Mouse (Mus musculus) megakaryocyte, embryonic 14.5 days (primary cell): ENCODE results near the gene AI854703.

ENCODE experiments used
- FLI1 ChIP-seq: IDR thresholded peaks from 2 replicates; pipeline ENCODE4 v1.6.1; 2012; ENCODE audit warnings: low read length, inconsistent platforms, mixed read lengths
- GATA1 ChIP-seq: IDR thresholded peaks from 3 replicates; pipeline ENCODE4 v1.6.1; 2012; ENCODE audit warnings: mixed read lengths, low read length, inconsistent platforms, borderline replicate concordance

DNA sequence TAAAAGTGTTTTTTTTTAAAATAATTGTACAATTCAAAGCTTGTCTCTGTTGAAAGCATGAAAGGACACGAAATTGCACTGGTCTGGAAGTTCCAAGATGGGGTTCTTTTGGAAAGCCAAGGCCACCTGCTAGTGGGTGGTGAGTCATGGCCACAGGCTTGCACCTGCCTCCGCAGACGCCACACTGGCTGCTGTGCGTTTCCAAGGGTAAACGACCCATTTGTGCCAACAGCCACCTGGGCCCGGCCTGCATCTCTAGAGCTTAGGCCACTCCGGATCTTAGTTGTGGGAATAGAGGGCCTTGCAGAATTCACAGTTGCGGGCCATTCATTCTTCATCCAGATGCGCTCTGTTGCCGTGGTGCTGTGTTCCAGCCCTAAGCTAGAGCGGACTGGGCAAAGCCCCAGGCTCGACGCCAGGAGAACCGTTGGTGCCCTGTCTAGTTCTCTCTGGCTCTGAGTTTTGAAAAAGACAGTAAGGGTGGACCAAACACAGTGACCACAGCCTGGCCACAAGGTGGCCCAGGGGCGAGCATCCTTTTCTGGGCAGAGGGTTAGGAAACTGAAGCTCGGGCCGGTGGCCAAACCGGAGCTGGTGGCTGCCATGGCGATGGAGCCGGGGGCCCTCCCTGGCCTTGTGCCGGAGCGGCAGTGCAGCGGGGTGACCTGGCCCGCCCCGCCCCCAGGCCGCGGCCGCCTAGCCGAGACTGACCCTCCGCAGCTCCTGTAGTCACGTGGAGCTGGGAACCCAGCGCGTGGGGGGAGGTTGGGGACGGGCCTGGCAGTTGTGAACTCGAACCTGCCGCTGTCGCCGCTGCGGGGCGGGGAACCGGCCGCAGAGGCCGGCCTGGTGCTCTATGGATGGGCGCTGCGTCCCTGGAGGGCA is 33.2 kb upstream of the AI854703 start, which contains the start of the genes Repin1 and Gm44965:
- no peak for TF ChIP-seq GATA1
- TF ChIP-seq FLI1: no peak
